Mouse (Mus musculus): ENCODE measurements at regions not wholly inside any gene's neighbourhood (a gene's known extent, or its start where the extent isn't known, plus 50 kb on each side); places are given as distances from the start of the nearest gene placed in this dataset.

DNA sequence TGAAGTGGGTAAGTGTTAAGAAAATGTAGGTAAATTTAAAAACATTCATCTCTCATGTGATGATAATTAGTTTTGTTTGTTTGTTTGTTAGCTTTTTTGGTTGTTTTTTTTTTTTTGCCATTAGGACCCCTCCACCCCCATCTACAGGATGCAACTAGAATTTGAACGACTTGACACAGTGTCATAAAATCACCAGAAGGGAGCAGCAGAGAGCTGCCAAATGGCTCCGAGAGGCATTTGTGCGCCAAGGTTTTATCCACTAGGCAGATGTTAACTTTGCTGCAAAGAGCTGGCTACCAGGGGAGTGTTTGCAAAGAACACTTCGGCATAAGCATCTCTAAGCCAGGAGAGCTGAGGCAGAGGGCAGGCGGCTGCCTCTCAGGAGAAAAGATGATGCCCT, 72.7 kb upstream of the Acpp start:
- TF ChIP-seq CTCF (IDR thresholded peaks at IDR 0.05; ENCODE audit: borderline replicate concordance, insufficient read depth, low read length), result 0 out of 2 replicates have a peak, but pooled peaks have one; percentile 5
- no peak for TF ChIP-seq POLR2A (IDR thresholded peaks at IDR 0.05; ENCODE audit: low read depth, low read length)

Measured in embryonic fibroblast, embryonic 13.5 days (primary cell).